Mouse (Mus musculus): ENCODE measurements around the gene Wee1. TPM values are rescaled to one million over a fixed set of nuclear protein-coding genes. Genes with fewer than 3 reads are reported as not detected.
"Not testable (repeated sequence)": the region's sequence is repeated elsewhere in the genome, so short reads cannot be mapped to it uniquely, and the experiment has no call there.

The Wee1 gene
- polyA plus RNA-seq, 1 experiment: 8.3 TPM

DNA sequence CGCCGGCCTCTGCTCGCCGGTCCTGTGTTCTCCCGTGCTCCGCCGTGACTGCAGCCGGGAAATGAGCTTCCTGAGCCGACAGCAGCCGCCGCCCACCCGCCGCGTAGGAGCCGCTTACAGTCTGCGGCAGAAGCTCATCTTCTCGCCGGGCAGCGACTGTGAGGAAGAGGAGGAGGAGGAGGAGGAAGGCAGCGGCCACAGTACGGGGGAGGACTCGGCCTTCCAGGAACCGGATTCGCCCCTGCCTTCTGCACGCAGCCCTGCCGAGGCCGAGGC lies 381 bp downstream of the Wee1 start:
- WGBS: under 1% methylated on average over 27 of the region's 27 CpGs

DNA sequence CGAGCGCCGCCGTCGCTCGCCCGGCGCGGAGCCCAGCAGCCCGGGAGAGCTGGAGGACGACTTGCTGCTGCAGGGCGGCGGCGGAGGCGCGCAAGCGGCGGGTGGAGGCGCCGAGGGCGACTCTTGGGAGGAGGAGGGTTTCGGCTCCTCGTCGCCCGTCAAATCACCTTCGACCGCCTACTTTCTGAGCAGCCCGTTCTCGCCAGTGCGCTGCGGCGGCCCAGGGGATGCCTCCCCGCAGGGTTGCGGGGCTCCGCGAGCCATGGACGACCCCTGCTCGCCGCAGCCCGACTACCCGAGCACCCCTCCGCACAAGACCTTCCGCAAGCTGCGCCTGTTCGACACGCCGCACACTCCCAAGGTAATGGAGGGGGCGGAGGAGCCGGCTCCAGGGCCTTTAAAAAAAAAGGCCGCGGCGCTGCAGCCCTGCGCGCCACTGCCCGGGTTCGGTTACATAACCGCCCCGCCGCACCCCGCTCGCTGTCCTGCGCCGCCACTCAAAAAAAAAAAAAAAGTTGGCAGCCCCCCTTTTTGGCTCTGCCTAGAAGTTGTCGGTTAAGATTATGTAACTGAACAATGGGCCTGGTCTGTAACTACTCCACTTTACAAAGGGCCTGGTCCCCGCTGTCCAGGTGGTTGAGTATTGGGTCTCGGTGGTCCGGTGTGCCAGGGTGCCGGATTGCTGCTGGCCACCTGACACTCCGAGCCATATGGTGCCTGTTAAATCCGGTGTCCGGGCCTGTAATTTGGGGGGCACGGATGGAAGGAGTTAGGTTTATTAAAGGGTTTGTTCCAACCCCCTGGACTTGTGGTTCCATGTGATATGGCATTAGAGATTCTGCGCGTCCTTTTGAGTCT lies 948 bp downstream of the Wee1 start:
- peak overlapping the region; percentile 85 for H3K27ac ChIP-seq (ENCODE audit: insufficient read depth, low read depth, low read length)
- under 1% methylated on average over 73 of the region's 74 CpGs for WGBS
- TF ChIP-seq POLR2A (IDR thresholded peaks at IDR 0.05; ENCODE audit: low read depth, low read length) (peak; percentile 35; the same call in 1 of the 2 replicates), CTCF (IDR thresholded peaks at IDR 0.05; ENCODE audit: extremely low read depth, insufficient read length, insufficient replicate concordance, low read depth, low read length) (no peak)
- H3K4me3 ChIP-seq (ENCODE audit: low read depth, low read length): peak overlapping the region; percentile 81
- peaks cover 5% of the 10 kb centered on the region; the same call in 1 of the 2 replicates for H3K36me3 ChIP-seq (ENCODE audit: control insufficient read depth, insufficient read depth, low read length)
- peaks cover 12% of the 10 kb centered on the region; the same call in 1 of the 2 replicates for H3K4me1 ChIP-seq (ENCODE audit: control insufficient read depth, insufficient read depth, insufficient read length, low read length)
- H3K27me3 ChIP-seq (ENCODE audit: control insufficient read depth, insufficient read depth, low read length): no peaks in the 10 kb centered on the region

More for the DNA sequence above, 381 bp downstream of the Wee1 start:
- peaks cover 5% of the 10 kb centered on the region; the same call in 1 of the 2 replicates for H3K36me3 ChIP-seq (ENCODE audit: control insufficient read depth, insufficient read depth, low read length)
- peaks cover 12% of the 10 kb centered on the region; the same call in 1 of the 2 replicates for H3K4me1 ChIP-seq (ENCODE audit: control insufficient read depth, insufficient read depth, insufficient read length, low read length)
- no peaks in the 10 kb centered on the region for H3K27me3 ChIP-seq (ENCODE audit: control insufficient read depth, insufficient read depth, low read length)
- TF ChIP-seq POLR2A (IDR thresholded peaks at IDR 0.05; ENCODE audit: low read depth, low read length) (no peak), CTCF (IDR thresholded peaks at IDR 0.05; ENCODE audit: extremely low read depth, insufficient read length, insufficient replicate concordance, low read depth, low read length) (no peak)
- H3K27ac ChIP-seq (ENCODE audit: insufficient read depth, low read depth, low read length): peak overlapping the region; percentile 85
- H3K4me3 ChIP-seq (ENCODE audit: low read depth, low read length): peak overlapping the region; percentile 81

DNA sequence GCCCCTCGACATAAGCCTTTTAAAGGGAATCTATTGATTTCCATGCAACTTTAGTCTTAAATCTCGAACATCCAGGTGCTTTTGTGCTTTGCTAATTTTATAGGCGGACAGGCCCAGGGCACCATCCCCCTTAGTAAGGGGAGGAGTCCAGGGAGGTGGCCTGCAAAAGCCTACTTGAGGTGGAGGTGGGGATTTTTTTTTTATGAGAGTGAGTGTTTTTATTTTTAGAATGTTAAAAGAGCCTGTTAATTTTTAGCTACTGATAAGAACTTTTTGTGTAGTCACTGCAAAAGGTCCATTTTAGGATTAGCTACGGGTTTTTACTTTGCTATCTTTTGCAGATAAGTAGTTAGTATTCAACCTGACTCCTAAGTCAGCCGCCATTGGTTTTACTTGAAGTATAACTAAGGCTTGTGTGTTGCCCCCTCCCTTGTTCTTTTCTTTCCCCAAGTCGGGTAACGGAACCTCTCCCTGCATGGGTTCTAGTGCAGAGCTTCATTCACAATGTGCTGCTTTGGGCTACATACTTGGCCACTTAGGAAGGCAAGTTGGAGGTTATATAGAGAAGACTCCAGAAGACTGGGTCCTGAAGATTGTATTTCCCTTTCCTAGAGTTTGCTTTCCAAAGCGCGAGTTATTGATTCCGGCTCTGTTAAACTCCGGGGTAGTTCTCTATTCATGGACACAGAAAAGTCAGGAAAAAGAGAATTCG lies 2.2 kb downstream of the Wee1 start:
- Histone ChIP-seq H3K4me3 (ENCODE audit: low read depth, low read length) (peak overlapping the region; percentile 23; the same call in 1 of the 2 replicates), H3K27ac (ENCODE audit: insufficient read depth, low read depth, low read length) (peak overlapping the region; percentile 85), H3K36me3 (ENCODE audit: control insufficient read depth, insufficient read depth, low read length) (peaks cover 7% of the 10 kb centered on the region; the same call in 1 of the 2 replicates), H3K4me1 (ENCODE audit: control insufficient read depth, insufficient read depth, insufficient read length, low read length) (peaks cover 6% of the 10 kb centered on the region; the same call in 1 of the 2 replicates), H3K27me3 (ENCODE audit: control insufficient read depth, insufficient read depth, low read length) (no peaks in the 10 kb centered on the region)
- 14% methylated on average over 12 of the region's 12 CpGs for WGBS
- no peak for TF ChIP-seq CTCF (IDR thresholded peaks at IDR 0.05; ENCODE audit: extremely low read depth, insufficient read length, insufficient replicate concordance, low read depth, low read length)
- TF ChIP-seq POLR2A (IDR thresholded peaks at IDR 0.05; ENCODE audit: low read depth, low read length): no peak

DNA sequence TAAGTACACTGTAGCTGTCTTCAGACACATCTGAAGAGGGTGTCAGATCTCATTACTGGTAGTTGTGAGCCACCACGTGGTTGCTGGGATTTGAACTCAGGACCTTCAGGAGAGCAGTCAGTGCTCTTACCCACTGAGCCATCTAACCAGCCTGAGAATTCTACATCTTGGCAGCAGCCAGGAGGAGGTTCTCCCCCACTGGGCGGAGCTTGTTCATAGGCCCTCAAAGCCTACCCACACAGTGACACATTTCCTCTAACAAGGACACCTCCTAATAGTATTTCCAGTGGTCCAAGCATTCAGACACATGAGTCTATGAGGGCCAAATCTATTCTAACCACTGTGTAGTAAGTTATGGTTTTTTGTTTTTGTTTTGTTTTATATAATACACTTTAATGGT lies 6.7 kb downstream of the Wee1 start:
- H3K4me3 ChIP-seq (ENCODE audit: low read depth, low read length): no peak overlapping the region
- no peaks in the 10 kb centered on the region for H3K27me3 ChIP-seq (ENCODE audit: control insufficient read depth, insufficient read depth, low read length)
- H3K4me1 ChIP-seq (ENCODE audit: control insufficient read depth, insufficient read depth, insufficient read length, low read length): no peaks in the 10 kb centered on the region
- no peak for TF ChIP-seq POLR2A (IDR thresholded peaks at IDR 0.05; ENCODE audit: low read depth, low read length)
- TF ChIP-seq CTCF (IDR thresholded peaks at IDR 0.05; ENCODE audit: extremely low read depth, insufficient read length, insufficient replicate concordance, low read depth, low read length): no peak
- H3K36me3 ChIP-seq (ENCODE audit: control insufficient read depth, insufficient read depth, low read length): peaks cover 17% of the 10 kb centered on the region
- no peak overlapping the region for H3K27ac ChIP-seq (ENCODE audit: insufficient read depth, low read depth, low read length)
- WGBS: 81% methylated on average over 2 of the region's 2 CpGs

DNA sequence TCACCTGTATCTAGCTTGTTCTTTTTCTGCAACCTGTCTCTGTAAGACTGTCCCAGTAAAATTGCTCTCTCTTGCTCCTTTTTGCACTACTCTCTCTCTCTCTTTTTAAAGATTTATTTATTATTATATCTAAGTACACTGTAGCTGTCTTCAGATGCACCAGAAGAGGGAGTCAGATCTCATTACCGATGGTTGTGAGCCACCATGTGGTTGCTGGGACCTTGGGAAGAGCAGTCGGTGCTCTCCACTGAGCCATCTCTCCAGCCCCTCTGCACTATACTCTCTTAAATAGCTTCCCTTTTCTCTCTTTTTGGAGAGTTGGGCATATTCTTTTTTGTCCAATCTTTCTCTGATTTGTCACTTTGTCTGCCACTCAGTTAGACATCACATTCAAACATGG lies 10.4 kb downstream of the Wee1 start:
- not testable (repeated sequence) for H3K27ac ChIP-seq (ENCODE audit: insufficient read depth, low read depth, low read length); H3K4me3 ChIP-seq (ENCODE audit: low read depth, low read length); H3K4me1 ChIP-seq (ENCODE audit: control insufficient read depth, insufficient read depth, insufficient read length, low read length); H3K27me3 ChIP-seq (ENCODE audit: control insufficient read depth, insufficient read depth, low read length)
- H3K36me3 ChIP-seq (ENCODE audit: control insufficient read depth, insufficient read depth, low read length): peaks cover 29% of the 10 kb centered on the region
- WGBS: 46% methylated on average over 2 of the region's 2 CpGs

DNA sequence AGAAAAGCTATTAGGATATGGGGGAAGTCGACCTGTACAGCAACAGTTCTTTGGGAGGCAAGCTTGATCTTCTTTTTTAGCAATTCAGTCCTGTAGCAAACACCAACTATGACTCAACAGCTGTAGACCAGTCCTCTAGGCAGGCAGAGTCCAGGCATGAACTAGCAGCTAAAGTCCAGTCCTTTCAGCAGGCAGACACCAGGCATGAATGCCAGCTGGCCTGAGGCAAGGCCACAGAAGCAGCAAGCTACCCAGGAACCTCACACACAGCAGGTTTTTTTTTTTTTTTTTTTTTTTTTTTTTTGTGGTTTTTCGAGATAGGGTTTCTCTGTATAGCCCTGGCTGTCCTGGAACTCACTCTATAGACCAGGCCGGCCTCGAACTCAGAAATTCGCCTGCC lies 12.1 kb downstream of the Wee1 start:
- Histone ChIP-seq H3K4me3 (ENCODE audit: low read depth, low read length) (no peak overlapping the region), H3K4me1 (ENCODE audit: control insufficient read depth, insufficient read depth, insufficient read length, low read length) (no peaks in the 10 kb centered on the region), H3K36me3 (ENCODE audit: control insufficient read depth, insufficient read depth, low read length) (peaks cover 30% of the 10 kb centered on the region), H3K27me3 (ENCODE audit: control insufficient read depth, insufficient read depth, low read length) (no peaks in the 10 kb centered on the region), H3K27ac (ENCODE audit: insufficient read depth, low read depth, low read length) (no peak overlapping the region)
- TF ChIP-seq CTCF (IDR thresholded peaks at IDR 0.05; ENCODE audit: extremely low read depth, insufficient read length, insufficient replicate concordance, low read depth, low read length) (no peak), POLR2A (IDR thresholded peaks at IDR 0.05; ENCODE audit: low read depth, low read length) (no peak)
- 76% methylated on average over 5 of the region's 5 CpGs for WGBS

DNA sequence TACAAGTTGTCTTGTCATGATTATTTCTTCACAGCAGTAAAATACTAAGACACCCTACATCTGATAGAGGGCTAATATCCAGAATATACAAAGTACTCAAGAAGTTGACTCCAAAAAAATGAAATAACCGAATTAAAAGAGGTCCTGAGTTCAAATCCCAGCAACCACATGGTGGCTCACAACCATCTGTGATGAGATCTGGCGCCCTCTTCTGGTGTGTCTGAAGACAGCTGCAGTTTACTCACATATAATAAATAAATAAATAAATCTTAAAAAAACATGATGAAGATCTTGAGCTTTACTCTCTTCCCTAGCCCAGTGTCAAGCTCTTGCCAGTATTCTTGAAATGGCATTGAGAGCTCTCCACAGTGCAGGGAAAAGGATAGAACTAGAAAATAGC lies 16.7 kb downstream of the Wee1 start:
- Histone ChIP-seq H3K4me3 (ENCODE audit: low read depth, low read length) (no peak overlapping the region), H3K27me3 (ENCODE audit: control insufficient read depth, insufficient read depth, low read length) (no peaks in the 10 kb centered on the region), H3K36me3 (ENCODE audit: control insufficient read depth, insufficient read depth, low read length) (peaks cover 41% of the 10 kb centered on the region), H3K27ac (ENCODE audit: insufficient read depth, low read depth, low read length) (no peak overlapping the region), H3K4me1 (ENCODE audit: control insufficient read depth, insufficient read depth, insufficient read length, low read length) (no peaks in the 10 kb centered on the region)
- TF ChIP-seq CTCF (IDR thresholded peaks at IDR 0.05; ENCODE audit: extremely low read depth, insufficient read length, insufficient replicate concordance, low read depth, low read length) (no peak), POLR2A (IDR thresholded peaks at IDR 0.05; ENCODE audit: low read depth, low read length) (no peak)
- WGBS: 83% methylated on average over 2 of the region's 2 CpGs

Data from small intestine, adult 2 months (tissue).